Mouse (Mus musculus) bone marrow macrophage, adult 2 months (primary cell): ENCODE data around the gene Dnaja4.

ENCODE experiments used
- CTCF ChIP-seq: IDR thresholded peaks from 2 replicates; pipeline ENCODE4 v1.5.1; 2012; ENCODE audit warnings: low read depth, mild to moderate bottlenecking, low read length, moderate library complexity
- POLR2A ChIP-seq: IDR thresholded peaks from 2 replicates; pipeline ENCODE4 v1.6.1; 2012; ENCODE audit warnings: mild to moderate bottlenecking, low read depth, low read length, borderline replicate concordance

DNA sequence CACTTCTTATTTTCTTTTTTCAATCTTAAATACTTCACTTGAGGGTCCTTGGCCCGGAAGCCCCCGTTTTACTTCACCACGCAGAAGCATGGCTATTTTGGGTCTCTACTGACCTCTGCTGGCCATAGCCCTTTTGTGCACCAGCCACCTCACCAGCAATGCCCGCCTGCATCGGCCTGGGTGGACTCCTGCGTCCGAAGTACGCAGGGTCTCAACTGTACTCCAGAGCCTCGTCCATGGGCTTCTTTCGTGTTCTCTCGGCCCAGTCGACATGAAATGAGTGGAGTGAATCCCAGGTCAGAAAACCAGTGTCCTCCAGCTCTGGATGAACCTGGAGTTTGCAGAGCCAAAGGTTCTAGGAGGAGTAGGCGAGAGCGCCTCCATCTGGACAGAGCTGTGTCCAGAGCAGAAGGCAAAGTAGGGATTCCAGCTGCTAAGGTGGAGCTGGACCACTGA, 22.1 kb upstream of the Dnaja4 start:
- TF ChIP-seq CTCF (peak; percentile 86), POLR2A (no peak)
